Mouse (Mus musculus) olfactory bulb, adult 2 months (tissue): ENCODE data around the gene Pik3r5.

Experiments used
- CTCF ChIP-seq: fragments of 200-500 bp; IDR thresholded peaks from 2 replicates; pipeline ENCODE4 v1.5.1; 2012; ENCODE audit warnings: low read depth, mild to moderate bottlenecking, low read length, moderate library complexity; ENCODE audit not compliant: insufficient read depth
- POLR2A ChIP-seq: fragments of 200-500 bp; IDR thresholded peaks from 2 replicates; pipeline ENCODE4 v1.6.1; 2012; ENCODE audit warnings: mild to moderate bottlenecking, low read depth, low read length, moderate library complexity; ENCODE audit not compliant: insufficient read depth

DNA sequence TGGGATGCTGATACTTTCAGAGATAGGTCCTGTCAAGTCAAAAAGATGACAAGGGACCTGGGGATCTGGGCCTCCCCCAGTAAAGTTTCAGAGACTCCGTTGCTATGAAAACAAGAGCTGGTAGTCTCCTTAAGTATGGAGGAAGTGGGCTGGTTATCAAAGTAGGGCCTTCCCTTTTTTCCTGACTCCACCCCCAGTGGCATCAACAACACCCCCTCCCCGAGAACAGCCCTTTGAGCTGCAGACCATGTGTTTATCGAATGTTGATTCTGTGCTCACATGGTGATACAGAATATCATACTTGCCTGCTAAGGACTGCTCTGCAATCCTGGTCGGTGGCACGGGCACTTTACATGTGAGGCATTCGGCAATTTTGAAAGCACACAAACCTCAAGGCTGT, 51.3 kb downstream of the Pik3r5 start:
- TF ChIP-seq CTCF (no peak), POLR2A (no peak)
